Mouse (Mus musculus) E14TG2a.4 (cell line): ENCODE measurements around the gene Snx32.

Experiments used
- CTCF ChIP-seq: conservative IDR thresholded peaks from 2 replicates; pipeline ENCODE4 v1.5.1; 2014; ENCODE audit warnings: low read length
- NANOG ChIP-seq: IDR thresholded peaks from 2 replicates; pipeline ENCODE4 v1.6.1; 2014; ENCODE audit warnings: borderline replicate concordance, low read length, mixed read lengths

DNA sequence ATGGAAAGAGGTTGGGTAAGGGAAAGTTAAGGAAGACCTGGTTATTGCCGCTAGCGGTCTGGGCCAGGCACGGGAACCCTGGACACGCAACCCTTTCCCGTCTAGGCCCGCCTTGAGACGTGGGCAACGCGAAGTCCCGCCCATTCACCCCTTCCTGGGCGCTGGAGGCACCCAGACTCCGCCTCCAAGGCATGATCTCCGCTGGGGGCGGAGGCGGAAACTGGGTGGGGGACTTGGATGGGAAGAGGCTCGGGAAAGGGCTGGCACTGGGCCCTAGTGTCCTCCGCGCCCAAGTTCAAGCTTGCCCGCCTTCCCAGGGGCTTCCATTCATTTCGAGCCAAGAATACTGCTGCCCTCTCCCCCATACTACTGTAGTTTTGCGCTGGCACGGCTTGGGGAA, 36.6 kb downstream of the Snx32 start, which contains the start of gene Efemp2:
- TF ChIP-seq CTCF: no peak
- no peak for TF ChIP-seq NANOG
